Mouse (Mus musculus): ENCODE data around the gene Gm29289.
"Not testable (repeated sequence)": the region's sequence is repeated elsewhere in the genome, so short reads cannot be mapped to it uniquely, and the experiment has no call there.

Gm29289 gene

DNA sequence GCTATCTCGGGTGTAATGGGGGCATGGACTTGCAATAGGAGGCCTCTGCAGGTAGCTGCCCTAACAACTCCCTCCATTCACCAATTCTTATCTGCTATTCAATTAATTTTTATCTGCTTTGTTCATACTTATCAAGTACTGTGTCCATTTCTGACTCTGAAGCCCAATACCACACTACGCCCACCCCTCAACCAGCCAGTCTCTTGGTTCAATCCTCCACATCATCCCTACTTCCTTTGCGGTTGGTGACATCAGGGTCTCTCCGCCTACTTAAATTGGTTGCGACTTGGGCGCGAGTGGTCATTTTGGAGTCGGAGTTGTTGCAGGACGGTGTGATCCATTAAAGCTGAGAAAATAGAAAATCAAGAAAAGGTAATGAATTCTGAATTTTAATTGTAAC is at the start of gene Gm29289:
Gm29289 (plus strand) TSS at position 301 of the 400 bp plus-strand sequence.
- not testable (repeated sequence) for DNase-seq (ENCODE audit: low spot score)

DNA sequence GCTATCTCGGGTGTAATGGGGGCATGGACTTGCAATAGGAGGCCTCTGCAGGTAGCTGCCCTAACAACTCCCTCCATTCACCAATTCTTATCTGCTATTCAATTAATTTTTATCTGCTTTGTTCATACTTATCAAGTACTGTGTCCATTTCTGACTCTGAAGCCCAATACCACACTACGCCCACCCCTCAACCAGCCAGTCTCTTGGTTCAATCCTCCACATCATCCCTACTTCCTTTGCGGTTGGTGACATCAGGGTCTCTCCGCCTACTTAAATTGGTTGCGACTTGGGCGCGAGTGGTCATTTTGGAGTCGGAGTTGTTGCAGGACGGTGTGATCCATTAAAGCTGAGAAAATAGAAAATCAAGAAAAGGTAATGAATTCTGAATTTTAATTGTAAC is 31.7 kb upstream of the Gm29289 start, which contains the start of gene Gm10352:
Gm10352 (plus strand) TSS at position 301 of the 400 bp plus-strand sequence.
- DNase-seq (ENCODE audit: low spot score) = not testable (repeated sequence)

All from ovary, postnatal 14 days (tissue).